Mouse (Mus musculus) kidney, adult 18-20 months (tissue): ENCODE results near the gene Rgs3.
"Not testable (repeated sequence)": the region's sequence is repeated elsewhere in the genome, so short reads cannot be mapped to it uniquely, and the experiment has no call there.

Source experiments
- DNase-seq: peaks from one replicate; pipeline ENCODE4 v3.0.0; 2021

The Rgs3 gene

GRCm38 (mm10) chr4:62557436-62557835 is 2.2 kb upstream of the Rgs3 start:
- DNase-seq, result no peak

DNA sequence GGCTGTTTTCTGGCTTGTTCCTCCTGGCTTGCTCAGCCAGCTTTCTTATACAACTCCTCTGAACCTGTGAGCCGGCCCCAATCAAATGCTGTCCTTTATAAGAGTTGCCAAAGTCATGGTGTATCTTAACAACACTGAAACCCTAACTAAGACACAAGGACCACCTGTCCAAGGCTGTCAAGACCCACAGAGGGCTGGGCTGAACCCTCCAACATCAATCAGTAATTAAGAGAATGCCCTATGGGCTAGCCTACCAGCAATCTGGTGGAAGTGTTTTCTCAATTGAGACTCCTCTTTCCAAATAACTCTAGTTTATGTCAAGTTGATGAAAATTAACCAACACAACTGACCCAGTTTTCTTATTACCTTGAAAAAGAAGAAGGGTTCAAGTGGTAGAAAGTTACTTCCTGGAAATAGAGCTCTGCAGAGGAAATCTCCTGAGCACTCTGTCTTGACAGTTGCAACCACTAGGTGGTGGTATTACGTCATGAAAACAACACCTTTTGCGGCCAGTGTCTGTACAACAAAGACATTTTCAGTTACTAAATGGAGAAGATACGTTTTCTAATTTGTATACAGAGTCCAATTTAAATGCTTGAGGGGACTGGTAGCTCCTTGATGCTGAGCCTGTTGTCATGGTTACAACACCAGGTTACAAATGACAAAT is 1.4 kb downstream of the Rgs3 start:
- peak; percentile 72 for DNase-seq

DNA sequence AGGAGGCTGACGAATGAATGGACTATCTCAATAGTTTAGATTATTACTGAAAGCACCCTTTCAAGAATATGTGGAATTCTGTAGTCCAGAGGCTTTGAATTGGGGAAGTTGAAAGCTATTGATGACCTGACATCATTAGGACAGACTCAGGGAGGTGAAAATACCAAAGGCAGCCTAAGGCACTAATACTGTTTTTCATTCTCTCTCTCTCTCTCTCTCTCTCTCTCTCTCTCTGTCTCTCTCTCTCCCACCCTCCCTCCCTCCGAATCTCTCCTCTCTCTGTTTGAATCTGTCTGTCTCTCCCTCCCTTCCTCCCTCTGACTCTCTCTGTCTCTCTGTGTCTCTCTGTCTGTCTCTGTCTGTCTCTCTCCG is 2.0 kb downstream of the Rgs3 start:
- no peak for DNase-seq

- DNase-seq, result no peak
Observed at GRCm38 (mm10) chr4:62562006-62562405, 2.4 kb downstream of the Rgs3 start.

- no peak for DNase-seq
Observed at GRCm38 (mm10) chr4:62566530-62566929, 6.9 kb downstream of the Rgs3 start.

- DNase-seq, result no peak
Observed at GRCm38 (mm10) chr4:62567696-62568095, 8.0 kb downstream of the Rgs3 start.

DNA sequence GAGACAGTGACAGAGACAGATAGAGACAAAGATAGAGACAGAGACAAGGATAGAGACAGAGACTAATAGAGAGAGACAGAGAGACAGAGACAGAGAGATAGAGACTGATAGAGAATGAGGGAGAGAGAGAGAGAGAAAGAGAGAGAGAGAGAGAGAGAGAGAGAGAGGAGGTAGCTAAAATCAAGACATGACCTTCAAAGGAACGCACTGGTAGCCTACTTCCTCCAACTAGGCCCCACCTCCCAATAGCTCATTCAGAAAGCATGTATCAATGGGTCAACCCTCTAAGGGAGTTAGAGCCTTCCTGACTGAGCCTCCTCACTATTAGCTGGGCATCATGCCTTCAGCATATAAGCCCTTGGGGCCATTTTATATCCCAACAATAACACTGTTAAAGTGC is 8.7 kb downstream of the Rgs3 start:
- DNase-seq, result no peak

DNA sequence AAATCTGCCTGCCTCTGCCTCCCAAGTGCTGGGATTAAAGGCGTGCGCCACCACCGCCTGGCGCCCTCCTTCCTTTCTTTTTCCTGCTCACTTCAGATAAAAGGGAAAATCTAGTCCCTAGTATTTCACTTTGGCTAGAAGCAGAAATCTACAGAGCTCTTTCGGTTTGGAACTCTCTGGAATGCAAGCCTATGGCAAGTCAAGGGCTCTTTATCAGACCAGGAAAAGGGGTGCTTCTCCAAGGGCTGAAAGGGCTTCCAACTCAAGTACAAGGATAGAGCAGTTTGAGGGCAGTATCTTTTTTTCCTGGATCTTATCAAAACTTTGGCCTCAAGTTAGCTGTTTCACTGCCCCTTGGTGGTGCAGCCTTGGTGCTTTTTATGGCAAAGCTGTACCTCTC is 10.0 kb downstream of the Rgs3 start:
- DNase-seq, result no peak

GRCm38 (mm10) chr4:62570029-62570428 is 10.4 kb downstream of the Rgs3 start:
- DNase-seq, result no peak

DNA sequence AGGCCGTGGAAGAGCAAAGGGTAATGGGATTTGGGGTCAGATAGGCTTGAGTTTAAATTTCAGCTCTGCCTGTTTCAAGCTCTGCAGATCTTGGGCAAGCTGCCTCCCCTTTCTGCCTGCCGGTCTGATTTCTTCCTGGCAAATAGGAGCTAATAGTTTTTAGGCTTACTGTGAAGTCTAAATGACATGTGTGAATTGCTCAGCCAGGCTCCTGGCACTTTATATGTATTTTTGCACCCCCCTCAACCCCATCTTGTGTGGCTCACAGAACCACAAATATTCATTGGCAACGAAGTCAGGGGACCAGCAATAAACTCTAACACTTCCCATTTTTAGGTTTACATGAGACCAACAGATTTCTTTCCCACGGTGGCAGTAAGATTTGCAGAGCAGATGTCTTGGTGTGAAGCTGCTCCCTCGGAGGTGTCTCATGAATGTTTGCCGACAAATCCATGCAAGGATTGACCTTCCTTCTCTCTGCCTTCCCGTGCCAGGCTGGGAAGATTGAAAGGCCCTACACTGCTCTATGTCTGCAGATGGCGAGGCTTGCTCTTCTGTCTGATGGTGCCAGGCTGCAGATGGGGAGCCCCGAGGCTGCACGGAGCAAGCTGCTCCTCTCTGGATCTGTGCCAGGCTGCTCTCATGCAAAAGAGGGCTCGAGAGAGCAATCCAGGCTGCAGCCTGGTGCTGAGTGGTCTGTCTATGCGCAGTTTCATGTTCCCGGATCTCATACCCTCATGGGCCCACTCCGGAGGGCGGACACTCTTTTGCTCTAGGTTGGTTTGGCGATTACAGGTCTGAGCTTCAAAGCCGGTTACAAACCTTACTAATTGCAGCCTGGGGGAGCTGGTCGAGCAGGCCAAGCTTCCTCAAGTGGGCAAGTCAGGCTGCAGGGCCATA is 23.0 kb downstream of the Rgs3 start:
- peak; percentile 5 for DNase-seq

DNA sequence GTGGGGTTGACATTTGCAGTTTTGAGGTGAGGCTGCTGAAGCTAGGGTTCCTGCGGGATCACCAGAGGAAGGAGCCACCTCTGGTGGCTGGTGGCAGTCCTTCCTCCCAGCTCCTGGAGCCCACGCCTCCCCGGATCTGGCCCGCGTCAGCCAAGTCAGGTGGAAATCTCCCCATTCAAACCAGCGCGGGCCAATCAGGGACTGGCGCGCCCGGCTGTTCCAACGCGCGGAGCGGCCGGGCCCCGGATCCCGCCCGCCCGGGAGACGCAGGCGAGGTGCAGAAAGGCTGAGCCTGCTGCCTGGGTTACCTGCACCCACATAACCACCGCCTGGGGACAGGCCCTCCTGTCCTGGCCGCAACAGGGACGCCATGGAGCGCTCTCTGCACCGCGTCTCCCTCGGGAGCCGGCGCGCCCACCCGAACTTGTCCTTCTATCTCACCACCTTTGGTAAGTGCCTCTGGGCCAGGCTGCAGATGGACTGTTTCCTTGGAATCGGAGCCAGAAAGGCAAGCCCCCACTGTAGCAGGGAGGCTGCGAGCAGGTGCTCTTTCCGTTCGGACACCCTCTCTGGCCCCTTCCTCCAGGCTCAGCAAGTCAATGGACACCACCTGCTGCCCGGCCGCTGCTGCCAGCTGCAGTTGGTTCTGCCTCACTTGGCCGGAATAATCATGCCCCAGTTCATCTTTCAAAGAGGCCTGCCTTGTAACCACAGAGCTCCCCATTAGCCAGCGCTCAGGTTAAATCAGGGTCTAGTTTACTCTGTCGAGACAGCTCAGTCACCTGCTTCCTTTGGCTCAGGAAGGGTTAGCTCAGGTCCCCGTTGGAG is 23.8 kb downstream of the Rgs3 start:
- peak; percentile 42 for DNase-seq

GRCm38 (mm10) chr4:62587067-62587466 is 27.4 kb downstream of the Rgs3 start:
- DNase-seq, result no peak

DNA sequence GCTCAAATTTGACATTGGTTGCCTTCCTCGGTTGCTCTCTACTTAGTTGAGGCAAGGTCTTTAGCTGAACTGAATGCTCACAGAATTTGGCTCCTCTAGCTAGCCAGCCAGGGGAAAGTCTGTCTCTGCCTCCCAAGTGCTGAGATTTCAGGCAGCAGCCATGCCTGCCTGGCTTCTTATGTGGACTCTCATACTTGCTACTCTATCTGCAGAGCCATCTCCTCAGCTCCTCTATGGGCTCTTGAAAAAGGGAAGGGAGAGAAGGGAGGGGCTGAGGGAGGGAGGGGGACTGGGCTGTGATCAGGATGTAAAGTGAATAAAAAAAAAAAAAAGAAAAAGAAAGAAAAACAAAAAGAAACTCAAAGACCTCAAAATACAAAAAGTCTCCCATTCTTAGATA is 31.2 kb downstream of the Rgs3 start:
- no peak for DNase-seq

DNA sequence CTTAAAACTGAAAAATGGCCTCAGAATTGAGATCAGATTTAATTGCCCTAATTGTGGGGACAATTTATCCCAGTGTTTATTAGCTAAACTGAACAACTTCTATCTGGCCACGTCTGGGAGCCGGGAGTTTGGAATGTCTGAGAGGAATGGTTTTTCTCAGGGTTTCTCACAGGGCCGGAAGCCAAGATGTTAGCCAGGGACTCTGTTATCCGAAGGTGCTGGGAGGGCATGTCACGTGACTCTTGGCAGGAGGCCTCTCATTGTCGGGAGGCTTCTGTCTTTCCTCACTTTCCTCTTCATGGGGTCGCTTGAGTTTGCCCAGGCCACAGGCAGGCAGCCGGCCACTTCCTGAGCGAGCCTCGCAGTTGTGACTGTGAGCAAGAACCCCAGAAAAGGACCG is 31.7 kb downstream of the Rgs3 start:
- peak; percentile 35 for DNase-seq

DNA sequence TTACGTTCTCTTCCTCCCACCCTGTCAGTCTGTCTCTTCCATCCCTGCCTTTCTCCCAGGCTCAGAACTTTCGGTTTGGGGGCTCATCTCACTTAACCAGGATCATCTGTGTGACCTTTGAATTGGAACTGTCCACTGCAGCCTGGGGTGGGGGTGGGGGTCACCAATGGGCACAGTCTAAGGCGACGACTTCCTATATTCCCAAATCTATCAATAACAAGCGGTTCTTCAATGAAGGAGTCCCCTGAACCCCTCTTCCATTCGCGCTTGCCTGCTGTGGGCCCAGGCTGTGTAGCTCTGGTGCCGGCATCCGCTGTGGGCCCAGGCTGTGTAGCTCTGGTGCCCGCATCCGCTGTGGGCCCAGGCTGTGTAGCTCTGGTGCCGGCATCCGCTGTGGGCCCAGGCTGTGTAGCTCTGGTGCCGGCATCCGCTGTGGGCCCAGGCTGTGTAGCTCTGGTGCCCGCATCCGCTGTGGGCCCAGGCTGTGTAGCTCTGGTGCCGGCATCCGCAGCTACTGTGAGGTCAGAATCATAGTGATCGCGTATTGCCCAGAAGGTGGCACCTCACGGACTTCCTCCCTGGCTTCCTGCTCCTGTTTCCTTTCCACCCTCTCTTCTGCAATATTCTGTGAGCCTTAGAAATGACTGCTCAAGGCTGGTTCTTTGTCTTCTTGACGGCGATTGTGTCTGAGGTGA is 34.0 kb downstream of the Rgs3 start:
- DNase-seq, result not testable (repeated sequence)

DNA sequence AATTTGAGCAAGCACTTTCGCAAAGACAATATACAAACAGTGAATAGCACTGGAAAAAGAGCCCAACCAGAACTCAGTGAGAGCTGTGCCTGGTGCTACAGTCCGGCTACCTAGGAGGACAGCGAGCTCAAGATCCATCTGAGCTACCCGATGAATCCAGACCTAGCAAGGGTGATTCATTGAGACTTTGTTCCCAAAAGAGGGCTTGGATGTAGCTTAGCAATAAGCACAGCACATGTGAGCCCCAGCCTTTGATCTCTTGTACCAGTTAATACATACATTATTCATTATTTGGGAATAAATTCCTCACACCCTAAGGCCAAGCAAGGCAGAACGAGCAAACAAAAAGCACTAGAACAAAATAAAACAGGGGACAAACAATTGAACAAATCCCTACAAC is 34.8 kb downstream of the Rgs3 start:
- no peak for DNase-seq

DNA sequence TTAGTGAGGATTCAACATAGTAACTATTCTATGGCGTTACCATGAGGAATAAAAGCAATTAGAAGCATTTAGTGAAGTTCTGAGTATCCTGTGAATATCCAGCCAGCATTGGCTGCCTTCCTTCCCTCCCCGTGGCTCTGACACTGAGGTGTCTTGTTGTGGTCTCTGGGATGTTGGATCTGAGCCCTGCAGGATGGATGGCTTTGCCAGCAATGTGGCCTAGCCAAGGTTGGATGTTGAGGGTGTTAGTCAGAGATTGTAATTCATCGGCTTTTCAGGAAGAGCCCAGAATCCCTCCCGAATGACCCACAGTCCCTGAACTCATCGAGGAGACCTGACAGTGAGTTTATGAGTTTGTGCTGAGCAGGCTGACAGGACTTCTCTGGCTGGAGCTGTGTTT is 36.4 kb downstream of the Rgs3 start:
- no peak for DNase-seq

GRCm38 (mm10) chr4:62600549-62600948 is 40.9 kb downstream of the Rgs3 start:
- no peak for DNase-seq

DNA sequence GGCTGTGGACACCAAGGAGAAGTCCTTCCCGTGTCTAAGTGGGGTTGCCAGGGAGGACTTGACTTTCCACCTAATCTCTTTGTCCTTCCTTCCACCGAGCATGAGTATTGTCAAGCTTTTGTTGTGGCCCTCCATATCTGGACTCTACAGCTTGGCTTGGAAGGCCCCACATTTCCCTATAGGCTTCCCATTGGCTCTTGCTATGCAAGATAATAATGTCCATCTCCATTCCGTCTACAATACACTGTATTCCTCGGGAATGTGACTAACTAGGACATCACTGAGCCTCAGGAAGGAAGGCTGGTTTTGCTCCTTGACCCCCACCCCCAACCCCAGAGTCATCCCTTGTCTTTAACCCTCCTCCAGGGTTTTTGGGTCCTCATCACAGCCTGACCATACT is 44.0 kb downstream of the Rgs3 start:
- no peak for DNase-seq

GRCm38 (mm10) chr4:62604094-62604493 is 44.4 kb downstream of the Rgs3 start:
- no peak for DNase-seq

GRCm38 (mm10) chr4:62605856-62606541 is 46.4 kb downstream of the Rgs3 start:
- DNase-seq, result no peak

GRCm38 (mm10) chr4:62606542-62606882 is 46.9 kb downstream of the Rgs3 start:
- peak; percentile 27 for DNase-seq
